Mouse (Mus musculus): Measurements from ENCODE around the gene Ccdc157.
"Not testable (repeated sequence)": the region's sequence is repeated elsewhere in the genome, so short reads cannot be mapped to it uniquely, and the experiment has no call there.

Gene Ccdc157

DNA sequence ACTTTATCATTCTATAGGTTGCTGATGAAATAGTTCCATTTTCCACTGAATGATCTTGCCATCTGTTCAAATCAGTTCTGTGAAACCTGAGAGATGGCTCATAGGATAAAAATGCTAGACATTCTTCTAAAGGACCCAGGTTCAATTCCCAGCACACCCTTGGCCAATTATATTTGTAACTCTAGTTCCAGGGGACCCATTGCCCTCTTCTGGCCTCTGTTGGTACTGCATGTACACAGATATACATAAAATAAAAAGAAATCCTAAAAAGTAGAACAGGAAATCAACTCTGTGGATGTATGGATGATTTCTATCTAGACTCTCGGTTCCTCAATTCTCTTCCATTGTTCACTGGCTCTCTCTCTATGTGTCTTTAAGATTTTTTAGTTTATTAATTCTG lies 33.0 kb downstream of the Ccdc157 start:
- no peak for DNase-seq

GRCm38 (mm10) chr11:4123922-4124321 lies 36.2 kb downstream of the Ccdc157 start:
- peak in 1 of 2 experiments; percentile 55 for DNase-seq

GRCm38 (mm10) chr11:4122742-4123579 lies 37.1 kb downstream of the Ccdc157 start, which contains the start of gene Sec14l2:
TSS of gene Sec14l2 (minus strand) at chr11:4123415.
- DNase-seq, result no peak

DNA sequence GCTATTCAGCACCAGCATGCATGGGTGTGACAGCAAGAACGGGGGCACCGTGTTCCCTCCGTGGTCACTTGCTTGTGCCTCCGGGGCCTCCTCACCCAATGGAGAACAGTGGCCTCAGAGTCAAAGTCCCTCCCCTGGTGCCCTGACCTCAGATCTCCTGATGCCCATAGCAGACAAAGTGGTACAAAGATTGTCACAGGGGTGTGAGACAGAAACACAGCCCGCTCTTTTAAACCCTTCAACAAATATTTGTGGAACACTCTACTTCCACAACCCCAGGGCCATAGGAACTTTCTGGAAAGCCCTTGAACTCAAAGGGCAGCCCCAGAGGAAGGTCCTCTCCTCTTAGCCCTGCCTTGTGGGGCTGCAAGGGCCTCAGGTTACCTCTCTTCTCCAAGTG lies 37.9 kb downstream of the Ccdc157 start:
- DNase-seq, result no peak

DNA sequence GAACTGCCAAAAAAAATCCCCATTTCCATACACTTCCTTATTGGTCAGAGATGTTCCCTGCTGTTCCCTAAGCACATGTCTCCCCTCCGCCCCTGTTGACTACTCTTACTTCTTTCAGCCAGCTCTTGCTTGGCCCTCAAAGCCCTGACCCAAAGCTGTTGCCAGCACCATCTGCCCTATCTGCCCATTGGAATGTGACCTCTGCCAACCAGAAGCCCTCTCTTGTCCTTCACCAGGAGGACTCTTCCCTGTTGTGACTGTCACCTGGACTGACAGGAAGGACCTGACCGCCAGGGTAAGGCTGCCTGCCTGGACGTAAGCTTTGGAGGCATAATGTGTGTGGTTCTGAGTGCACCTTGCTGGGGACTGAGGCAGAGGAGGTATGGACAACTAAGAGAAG lies 38.4 kb downstream of the Ccdc157 start:
- no peak for DNase-seq

DNA sequence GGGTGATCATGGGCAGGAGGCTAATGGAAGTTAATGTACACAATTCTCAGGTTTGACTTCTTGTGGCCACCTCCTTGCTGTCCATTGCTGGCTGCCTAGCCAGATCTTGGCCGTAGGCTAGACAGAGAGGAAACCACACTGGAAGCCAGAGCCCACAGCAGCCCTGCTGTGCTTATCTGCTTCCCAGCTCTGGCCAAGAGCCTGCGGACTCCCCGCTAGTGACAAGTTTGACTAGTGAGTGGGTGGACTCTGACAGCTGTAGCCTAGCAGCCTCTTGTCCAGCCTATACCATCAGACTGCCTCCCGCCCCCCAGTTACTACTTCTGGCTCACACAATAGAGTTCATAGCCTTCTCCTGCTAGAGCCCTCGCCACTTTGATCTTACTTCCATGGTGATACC lies 40.5 kb downstream of the Ccdc157 start:
- DNase-seq, result no peak

DNA sequence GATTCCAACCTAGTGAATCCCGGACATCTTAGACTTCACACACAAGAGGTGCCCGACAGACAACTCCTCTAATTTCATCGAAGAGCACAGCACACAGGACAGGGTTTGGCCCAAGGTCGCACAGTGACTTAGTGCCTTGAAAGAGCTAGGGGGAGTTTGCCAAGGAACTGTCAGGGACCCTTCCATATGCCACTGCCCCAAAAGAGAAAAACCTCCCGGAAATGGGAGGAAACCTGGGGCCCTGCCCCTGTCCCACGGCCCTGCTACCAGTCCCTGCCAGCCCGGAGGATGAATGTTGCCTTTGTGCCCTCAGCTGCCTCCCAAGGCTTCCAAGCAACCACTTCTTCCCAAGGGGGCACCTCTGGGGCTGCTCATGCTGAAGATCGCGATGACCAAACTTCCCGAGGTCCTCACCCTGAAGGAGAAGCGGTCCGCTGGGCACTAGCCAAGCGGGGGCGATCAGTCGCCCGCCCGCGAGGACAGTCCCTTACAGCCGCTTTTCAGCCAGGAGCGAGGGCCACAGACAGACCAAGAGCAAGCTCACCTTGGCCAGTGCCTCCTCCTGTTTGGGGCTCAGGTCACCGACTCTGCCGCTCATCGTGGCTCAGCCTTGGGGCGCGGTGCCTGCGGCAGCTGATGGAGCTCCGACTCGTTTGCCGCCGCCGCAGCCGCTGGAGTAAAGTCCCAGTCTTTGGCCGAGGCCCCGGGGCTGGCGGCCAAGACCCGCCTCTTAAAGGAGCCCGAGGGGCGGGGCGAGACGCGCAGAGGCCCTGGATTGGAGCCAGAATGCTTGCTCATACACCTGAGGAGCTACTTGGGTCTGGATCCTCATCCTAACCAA lies 41.8 kb downstream of the Ccdc157 start:
- DNase-seq, result peak; percentile 70 to 81

- DNase-seq, result no peak
These were observed 42.6 kb downstream of the Ccdc157 start for GRCm38 (mm10) chr11:4117372-4118071.

DNA sequence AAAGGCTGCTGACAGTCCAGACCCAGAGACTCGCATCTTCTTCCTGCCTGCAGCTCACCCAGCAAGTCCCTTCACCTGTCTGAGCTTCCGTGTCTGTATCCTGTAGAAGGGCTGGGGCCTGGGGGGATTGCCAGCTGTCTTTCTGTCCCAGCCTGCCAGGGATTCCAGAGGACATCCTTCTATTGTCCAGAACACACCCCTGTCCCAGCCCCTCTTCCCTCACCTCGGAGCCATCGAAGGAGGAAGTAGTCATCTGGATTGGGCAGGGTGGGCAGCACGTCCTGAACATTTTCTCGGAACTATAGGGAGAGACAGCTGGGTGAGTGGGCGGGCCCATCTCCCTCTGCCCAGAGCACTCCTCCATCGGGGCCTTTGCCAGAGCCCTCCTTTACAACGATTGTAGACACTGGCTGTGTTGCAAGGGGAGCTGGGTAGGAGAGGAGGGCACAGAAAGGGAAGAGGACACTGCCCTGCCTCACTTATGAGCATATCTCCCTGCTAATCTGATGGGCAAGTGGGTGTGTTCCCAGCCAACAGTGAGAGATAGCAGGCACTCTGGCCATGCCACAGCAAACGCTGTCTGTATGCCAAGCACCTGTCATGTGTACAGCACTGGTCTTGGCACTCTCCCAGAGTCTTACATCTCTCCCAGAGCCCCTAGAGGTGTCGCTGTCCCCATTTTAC lies 43.5 kb downstream of the Ccdc157 start:
- DNase-seq, result no peak

DNA sequence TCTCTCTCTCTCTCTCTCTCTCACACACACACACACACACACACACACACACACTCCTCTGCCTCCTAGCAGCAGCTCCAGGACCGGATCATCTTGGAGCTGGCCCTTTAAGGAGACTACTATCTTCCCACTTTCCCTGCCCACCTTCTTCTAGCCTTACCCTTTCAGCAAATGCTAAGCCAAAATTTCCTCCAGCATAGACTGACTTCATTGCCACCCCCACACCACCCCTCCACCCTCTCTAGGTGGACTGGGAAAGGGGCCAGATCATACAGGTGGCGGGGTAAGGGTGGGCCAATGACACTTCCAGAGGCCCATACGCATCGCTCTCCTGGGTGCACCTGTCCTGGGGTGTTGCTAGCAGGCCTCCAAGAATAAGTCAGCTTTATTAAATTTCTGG lies 44.7 kb downstream of the Ccdc157 start:
- no peak for DNase-seq

DNA sequence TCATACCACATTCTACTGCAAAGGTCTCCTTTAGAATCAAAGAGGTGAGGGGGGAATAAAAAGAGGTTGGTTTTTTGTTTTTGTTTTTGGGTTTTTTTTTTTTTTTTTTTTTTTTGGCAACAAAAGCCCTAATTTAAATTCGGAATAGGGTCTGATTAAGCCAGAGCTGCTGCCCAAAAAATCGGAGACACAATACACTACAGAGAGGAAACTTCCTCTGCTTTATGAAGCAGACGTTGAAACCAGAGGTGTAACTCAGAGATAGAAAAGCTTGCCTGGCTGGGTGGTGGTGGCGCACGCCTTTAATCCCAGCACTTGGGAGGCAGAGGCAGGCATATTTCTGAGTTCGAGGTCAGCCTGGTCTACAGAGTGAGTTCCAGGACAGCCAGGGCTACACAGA lies 45.6 kb downstream of the Ccdc157 start:
- DNase-seq, result not testable (repeated sequence)

DNA sequence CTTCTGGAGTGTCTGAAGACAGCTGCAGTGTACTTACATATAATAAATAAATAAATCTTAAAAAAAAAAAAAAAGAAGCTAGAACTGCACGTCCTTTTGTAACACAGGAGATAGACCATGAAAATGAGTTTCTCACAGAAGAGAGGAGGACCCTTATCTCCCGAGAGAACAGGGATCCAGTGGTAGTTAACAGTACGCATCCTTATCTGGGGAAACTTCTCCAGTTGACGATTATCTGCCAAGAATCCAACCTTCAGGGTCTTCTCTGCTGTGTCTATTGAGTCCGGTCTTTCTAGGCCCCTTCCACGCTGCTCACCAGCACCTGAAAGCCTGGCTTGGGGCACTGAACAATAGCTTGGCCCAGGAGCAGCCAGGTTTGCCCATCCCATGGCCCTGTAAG lies 46.1 kb downstream of the Ccdc157 start:
- DNase-seq, result no peak

DNA sequence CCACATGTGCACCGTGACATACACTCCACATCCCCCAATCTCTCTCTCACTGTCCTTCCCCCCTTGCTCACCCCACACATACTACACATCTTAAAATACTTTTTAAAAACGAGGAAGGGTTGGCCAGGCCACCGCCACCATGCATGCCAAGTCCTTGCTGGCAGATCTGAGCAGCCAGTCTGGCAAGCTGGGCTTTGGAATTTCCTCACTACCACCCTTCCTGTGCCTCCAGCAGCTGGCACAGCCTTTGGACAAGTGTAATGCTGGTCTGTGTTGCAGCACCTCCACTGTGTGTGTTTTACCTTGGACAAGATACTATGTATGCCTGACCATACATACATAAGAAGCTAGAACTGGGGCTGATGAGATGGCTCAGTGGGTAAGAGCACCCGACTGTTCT lies 46.6 kb downstream of the Ccdc157 start:
- no peak for DNase-seq

DNA sequence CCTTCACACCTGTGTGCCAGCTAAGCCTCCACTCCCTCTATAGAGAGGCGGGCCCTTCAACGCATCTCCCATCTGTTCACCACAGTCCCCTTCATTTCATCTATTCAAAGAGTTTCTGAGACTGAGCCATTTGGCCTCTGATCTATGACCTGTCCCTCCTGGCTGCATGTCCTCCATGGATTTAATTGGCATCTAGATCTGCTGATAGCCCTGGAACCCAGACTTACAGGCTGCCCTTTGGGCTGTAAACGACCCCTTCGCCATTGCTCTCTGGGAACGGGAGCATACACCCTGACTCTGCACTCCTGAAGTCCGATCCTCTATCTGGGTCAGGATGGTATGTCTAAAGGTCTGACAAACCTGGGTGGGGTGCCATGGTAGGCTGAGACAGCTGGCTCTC lies 47.2 kb downstream of the Ccdc157 start:
- DNase-seq, result no peak

DNA sequence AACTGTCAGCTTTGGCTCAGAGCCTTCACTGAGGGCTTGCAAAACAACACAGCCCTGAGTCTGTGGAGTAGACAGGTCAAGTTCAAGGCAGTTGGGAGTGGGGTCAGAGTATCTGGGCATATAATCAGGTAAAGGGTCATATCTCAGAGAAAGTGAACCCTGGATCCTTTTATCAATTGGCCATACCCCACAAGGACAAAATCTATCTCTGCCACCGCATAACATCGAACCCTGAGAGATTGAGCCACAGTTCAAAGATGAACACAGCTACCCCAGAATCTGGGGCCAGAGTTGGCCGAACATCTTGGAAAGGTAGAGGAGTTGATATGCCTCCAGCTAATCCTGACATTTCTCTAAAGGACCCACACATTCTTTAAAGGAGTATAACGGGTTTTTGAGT lies 48.1 kb downstream of the Ccdc157 start:
- DNase-seq, result no peak

GRCm38 (mm10) chr11:4108691-4109090 lies 51.4 kb downstream of the Ccdc157 start:
- DNase-seq, result no peak

GRCm38 (mm10) chr11:4107901-4108300 lies 52.2 kb downstream of the Ccdc157 start:
- DNase-seq, result not testable (repeated sequence)

GRCm38 (mm10) chr11:4105444-4105843 lies 54.6 kb downstream of the Ccdc157 start:
- DNase-seq, result no peak

GRCm38 (mm10) chr11:4104989-4105388 lies 55.1 kb downstream of the Ccdc157 start:
- no peak for DNase-seq

DNA sequence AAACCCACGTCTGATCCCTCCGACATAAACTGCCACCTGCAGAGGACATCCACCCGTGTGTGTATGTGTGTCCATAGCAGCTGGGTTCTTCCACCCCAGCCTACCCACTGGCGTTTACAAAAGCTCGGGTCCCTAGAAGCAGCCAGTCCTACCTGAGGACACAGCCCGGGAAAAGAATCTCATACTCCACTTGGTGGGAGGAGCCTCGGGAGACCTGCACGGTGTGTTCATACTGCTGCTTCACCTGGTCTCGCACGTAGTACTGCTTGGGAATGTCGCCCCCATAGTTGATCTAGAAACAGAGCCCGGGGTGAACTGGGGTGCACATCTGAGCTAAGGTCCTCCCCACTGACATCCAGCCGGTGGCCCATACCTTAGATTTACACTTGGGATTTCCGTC lies 56.6 kb downstream of the Ccdc157 start:
- no peak for DNase-seq

- no peak for DNase-seq
These were observed 58.2 kb downstream of the Ccdc157 start for GRCm38 (mm10) chr11:4101851-4102250.

- DNase-seq, result no peak
These were observed 60.6 kb downstream of the Ccdc157 start for GRCm38 (mm10) chr11:4099447-4099846.

DNA sequence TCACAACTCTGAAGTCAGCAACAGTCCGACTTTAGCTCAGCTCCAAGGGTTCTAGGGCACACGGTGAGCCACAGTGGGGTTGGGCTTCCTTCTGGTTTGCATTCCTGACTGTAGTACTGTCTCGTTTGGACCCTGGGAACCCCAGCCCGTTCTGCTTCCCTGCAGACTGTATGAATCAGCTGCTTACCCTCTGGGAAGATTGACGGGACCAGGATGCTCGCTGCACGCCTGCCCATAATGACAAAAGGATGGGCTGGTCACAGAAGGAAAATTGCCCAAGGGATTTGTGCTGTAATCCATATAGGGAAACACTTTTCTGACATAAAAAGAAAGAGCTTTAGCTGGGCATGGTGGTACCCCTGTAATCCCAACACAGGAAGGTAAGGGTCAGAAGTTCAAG lies 61.3 kb downstream of the Ccdc157 start:
- DNase-seq, result no peak
